Mouse (Mus musculus) gastrocnemius, postnatal 10 days (tissue): ENCODE data around the gene Gm853. TPM values are rescaled to one million over a fixed set of nuclear protein-coding genes. Genes with fewer than 3 reads are reported as not detected.
A peak's percentile ranks its signal among the peaks of the same experiment; 100 is the strongest.
"Not testable (repeated sequence)": the region's sequence is repeated elsewhere in the genome, so short reads cannot be mapped to it uniquely, and the experiment has no call there.

Experiments
- DNase-seq: peaks from one replicate; pipeline ENCODE4 v3.0.0; 2021; ENCODE audit warnings: mixed read lengths
- long read RNA-seq, 2 experiments: library from polyadenylated mRNA; stranded (forward); transcript quantifications; one replicate each; pipeline ENCODE4 v2.0.0; 2021
- total RNA-seq, 2 experiments: library from RNA; stranded (reverse); gene quantifications; 2 replicates each; pipeline ENCODE4 v1.2.3; 2021

Gm853 gene
- total RNA-seq: not detected
- long read RNA-seq, experiment 1: 0 reads
- long read RNA-seq, experiment 2: 0 reads

- DNase-seq: no peak
Observed at GRCm38 (mm10) chr4:130222179-130222578, at the start of gene Gm853. TSS of gene Gm853 (minus strand) at chr4:130222401.

GRCm38 (mm10) chr4:130270611-130271347 is 48.6 kb upstream of the Gm853 start:
- DNase-seq: no peak

DNA sequence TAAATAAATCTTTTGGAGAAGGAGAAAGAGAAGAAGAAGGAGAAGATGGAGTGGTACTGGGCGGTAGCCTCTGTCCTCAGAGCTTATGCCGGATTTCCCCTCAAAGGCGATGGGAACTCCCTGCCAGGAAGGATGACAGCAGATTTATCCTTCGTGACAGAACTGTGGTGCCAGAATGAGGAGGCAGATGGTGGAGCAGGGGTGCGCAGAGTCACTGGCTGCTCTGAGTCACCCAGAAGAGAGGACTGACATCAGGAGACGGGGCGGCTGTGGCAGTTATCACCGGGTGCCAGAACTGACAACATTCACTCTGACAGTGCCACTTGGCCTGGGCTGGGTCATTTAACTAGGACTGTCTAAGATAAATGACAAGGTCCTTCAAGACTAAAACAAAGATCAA is 47.9 kb upstream of the Gm853 start:
- no peak for DNase-seq

GRCm38 (mm10) chr4:130268736-130269135 is 46.5 kb upstream of the Gm853 start:
- no peak for DNase-seq

DNA sequence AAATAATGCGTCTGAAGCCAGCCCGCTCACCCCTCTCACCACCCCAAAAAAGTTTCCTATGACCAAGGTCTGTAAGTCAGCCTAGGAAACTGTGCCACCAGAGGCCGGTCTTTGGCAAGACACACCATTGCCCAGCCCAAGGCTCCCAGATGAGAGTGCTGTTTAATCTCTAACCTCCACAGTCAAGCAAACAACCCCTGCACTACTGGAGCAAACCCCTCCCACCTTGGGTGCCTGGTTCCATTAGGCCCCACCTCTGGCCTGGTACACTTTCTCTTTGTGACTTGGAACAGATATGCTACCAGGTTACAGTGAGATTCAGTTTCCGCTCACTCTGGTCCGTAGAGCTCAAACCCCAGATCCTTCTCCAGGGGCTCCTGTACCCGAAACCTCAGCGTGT is 44.9 kb upstream of the Gm853 start:
- DNase-seq: no peak

DNA sequence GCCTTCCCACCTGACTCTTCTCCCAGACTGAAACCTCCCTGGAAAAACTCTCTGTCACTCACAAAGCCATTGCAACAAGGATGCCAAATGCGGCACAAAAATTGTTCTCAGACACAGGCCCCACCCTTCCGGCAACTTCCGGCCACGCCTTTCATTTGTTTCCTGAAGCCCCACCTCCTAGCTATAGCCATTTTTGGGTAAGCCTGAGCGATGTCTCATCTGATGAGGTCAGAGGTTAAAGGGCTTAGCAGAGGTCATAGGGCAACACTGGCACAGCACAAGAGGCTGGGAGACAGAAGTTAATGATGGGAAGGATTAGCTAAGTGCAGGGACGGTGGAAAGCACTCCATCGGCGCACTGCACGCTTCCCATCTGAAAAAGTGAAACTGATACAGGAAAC is 44.4 kb upstream of the Gm853 start:
- no peak for DNase-seq

DNA sequence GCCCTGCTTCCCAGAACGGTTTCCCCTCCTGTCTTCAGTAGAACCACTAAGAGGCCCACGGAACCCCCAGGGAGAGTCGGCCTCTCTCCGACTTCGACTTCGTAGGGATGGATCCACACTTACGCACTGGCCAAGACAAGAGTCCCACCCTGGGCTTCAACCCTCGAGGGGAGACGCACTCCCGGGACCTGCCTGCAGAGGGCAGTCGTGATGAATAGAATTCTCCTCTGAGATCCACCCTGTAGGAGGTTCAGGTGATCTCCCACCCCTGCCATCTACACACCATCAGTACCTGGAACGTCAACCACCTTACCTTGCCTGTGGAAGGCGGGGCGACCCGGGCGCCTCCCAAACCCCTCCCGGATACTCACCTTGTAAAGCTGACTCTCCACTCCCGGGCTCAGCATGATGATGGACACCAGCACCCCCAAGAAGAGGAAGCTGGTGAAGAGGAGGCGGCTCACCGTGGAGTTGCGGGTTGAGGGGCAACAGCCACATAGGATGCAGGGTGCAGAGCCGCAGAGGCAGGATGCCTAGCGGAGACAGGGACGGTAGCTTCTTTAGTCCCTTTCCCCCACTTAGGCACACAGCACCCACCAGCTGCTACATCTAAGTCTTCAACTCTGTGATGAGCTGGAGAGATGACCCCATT is 42.6 kb upstream of the Gm853 start:
- peak; percentile 71 for DNase-seq

- no peak for DNase-seq
Observed at GRCm38 (mm10) chr4:130264131-130264530, 41.9 kb upstream of the Gm853 start.

GRCm38 (mm10) chr4:130260406-130260805 is 38.2 kb upstream of the Gm853 start:
- DNase-seq: no peak

DNA sequence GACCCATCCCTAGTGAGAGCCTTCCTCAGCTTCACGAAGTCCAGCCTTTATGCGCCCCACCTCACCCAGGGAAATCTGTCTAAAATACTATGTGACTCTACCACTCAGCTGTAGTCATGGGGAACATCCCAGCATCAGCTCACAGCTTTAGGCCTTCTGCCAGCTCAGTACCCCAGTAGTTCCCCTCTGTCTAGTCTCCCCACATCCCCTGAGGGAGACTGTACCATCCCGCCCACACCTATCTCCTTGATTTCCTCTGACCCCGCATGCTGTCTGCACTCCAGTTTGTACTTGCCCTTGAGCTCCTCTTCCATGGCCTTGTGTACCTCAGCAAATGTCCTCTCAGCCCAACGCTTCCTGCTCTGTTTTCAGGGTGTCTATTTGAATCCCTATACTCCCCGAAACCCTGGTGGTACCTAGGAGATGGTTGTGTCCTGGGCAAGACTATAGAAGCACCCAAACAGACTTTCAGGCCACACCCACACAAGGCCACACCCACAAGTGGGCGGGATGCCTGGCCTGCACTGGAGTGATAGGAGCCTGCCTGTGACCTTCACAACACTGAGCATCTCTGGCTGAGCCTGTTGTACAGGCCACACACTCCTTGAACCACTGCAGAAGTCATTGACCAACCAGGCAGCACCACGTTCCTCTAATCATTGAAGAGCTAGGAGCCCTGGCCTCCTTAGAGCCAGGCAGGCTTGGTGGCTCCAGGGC is 30.4 kb upstream of the Gm853 start:
- no peak for DNase-seq

DNA sequence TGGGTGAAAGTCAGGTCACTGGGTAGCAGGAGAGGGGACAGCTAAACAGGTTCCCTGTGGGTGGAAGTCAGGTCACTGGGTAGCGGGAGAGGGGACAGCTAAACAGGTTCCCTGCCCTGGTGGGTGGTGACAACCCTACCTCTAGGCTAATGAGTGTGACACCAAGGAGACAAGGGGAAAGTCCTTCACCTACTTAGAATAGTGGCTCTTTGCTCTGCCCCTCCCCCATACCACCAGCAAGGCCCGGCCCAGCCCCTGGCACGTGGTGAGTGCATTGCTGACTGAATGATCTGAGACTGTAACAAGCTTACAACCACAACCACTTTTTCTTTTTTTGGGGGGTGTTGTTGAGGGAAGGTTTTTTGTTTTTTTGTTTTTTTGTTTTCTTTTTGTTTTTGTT is 29.6 kb upstream of the Gm853 start:
- no peak for DNase-seq

DNA sequence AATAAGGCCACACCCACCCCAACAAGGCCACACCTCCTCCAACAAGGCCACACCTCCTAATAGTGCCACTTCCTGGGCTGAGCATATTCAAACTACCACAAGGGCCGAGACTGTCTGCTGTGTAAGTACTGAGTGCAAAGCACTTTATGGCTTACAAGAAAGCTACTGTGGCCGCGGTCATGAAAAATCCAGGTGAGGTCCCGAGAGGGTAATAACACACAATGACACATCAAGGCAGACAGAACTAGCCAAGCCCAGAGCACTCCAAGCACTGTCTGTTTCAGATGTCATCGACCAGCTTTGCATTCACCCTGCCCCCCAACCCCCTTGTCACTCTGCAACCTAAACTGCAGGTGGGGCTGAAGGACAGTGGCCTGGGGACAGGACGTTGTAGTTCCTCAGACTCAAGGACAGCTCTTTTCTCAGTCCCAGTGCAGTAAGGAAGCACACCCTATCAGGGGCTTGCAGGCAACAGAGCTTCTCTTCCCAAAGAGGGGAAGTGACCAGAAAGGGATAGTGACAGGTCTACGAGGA is 29.0 kb upstream of the Gm853 start:
- no peak for DNase-seq

DNA sequence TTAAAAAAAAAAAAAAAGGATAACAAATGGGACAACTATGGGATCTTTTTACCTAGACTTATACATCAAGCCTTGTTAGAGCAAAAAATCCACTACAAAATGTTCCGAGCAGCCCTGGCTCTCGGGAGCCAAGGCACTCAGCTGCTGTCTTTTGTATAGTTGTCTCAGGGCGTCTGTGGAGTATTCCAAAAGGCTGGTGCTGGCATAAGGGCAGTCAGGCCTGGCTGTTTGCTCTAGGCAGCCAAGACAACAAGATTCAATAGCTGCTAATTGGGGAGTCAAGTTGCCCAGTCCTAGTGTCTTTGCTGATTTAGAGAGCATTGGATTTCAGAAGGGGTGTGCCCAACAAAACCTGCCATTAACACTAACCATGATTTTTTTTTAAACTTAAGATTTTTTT is 26.4 kb upstream of the Gm853 start:
- no peak for DNase-seq

- DNase-seq: peak; percentile 72
Observed at GRCm38 (mm10) chr4:130246132-130246531, 23.9 kb upstream of the Gm853 start.

DNA sequence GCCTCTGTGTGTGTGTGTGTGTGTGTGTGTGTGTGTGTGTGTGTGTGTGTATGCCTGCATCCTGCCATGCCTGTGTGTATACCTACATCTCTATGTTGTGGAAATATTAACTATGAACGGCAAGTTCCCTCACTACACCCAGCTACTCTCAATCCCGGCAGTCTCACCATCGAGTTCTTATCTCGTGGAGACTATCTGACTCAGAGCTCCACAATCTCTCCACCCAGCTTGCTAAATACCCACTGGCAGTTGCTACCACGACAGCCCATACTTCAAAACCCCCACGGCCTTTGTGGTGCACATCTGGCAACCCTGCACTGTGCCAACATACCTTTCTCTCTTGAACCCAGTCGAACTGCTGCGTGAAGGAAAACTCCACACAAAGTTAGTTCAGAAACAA is 22.5 kb upstream of the Gm853 start:
- DNase-seq: no peak

GRCm38 (mm10) chr4:130243621-130244020 is 21.4 kb upstream of the Gm853 start:
- not testable (repeated sequence) for DNase-seq

- no peak for DNase-seq
Observed at GRCm38 (mm10) chr4:130242956-130243355, 20.8 kb upstream of the Gm853 start.

DNA sequence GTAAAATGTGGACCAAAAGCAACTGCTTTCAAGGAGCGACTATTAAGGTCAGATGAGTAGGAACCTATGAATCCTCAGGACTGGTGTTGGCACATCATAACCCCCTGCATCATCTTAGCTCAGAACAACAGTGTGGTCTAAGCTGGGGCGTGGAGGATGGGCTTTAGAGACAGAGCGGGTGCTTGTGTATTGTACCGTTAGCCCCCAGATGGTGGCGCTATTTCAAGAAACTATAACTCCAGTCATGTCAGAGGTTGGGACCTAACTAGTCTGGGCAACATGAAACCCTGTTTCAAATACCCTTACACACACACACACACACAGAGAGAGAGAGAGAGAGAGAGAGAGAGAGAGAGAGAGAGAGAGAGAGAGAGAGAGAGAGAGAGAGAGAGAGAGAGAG is 18.5 kb upstream of the Gm853 start:
- DNase-seq: no peak

DNA sequence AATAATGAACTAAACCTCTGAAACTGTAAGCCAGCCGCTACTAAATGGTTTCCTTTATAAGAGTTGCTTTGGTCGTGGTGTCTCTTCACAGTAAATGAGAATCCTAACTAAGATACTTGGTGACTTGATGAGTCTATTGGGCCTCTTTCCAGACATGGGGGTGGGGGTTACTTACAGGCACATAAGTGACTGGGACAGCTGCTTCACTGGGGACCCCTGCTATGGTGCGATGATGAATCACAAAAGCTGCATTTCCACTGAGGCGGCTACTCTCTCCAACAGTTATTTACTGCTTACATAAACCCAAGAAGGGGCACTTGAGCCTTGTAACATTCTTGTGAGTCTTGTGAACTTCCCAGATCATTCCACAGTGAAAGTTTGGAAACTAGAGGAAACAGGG is 15.4 kb upstream of the Gm853 start:
- no peak for DNase-seq

DNA sequence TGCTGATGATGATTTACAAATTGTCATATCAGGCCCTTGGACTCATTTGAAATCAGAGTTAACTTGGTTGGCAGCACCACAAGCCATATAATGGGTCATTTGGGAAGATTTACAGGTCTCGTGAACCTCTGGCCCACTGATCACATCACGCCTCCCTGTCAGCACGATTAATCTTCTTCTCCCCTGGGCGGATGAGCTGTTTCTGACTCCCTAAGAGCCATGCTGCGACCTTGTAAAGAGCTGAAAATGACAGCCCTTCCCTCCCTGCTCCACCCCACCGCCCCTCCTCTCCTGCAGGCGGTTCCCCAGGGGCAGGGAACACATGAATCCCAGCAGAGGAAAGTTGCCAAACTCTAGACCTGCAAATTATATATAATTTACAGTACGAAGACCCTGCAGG is 14.2 kb upstream of the Gm853 start:
- no peak for DNase-seq

DNA sequence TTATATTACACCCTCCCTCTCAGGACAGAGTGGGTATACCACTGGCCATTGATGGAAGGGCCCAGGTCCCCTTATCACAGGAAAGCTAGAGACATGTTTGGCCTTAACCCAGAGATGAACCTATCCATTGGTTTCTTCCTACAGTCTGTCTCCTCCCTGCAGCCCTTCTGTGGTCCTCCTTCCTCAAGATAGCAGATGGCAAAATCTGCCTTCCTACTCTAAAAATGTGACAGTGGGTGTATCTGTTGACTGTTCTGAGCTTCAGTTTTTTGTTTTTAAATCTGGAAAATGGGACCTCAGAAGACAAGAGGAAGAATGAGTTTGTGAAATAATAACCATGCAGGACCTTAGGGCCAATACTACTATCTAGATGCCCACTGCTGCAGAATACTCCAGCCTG is 1.9 kb upstream of the Gm853 start:
- DNase-seq: no peak

DNA sequence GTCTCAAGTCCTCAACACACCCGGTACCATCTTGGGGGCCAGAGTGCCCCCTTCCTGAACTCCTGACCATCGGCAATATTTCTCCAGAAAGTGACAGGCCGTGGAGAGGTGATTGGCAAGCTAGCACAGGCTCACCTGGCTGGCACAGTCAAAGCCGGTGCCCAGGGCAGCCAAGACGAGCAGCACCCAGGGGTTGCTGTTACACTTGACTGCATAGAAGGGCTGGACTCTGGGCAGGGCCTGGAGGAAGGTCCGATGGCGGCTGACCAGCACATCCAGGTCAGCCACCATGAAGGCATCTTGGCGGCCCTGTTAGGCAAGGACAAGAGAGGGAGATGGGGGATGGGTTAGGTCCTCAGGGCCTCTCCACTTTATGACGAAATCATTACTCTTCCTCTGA is 2.0 kb downstream of the Gm853 start:
- no peak for DNase-seq

- DNase-seq: no peak
Observed at GRCm38 (mm10) chr4:130215392-130215791, 6.8 kb downstream of the Gm853 start.
